Mouse (Mus musculus) right cerebral cortex, postnatal 4 days (tissue): ENCODE data around the gene Majin.

Experiments
- DNase-seq: peaks from one replicate; pipeline ENCODE4 v3.0.0-alpha.2; 2022

Majin gene

DNA sequence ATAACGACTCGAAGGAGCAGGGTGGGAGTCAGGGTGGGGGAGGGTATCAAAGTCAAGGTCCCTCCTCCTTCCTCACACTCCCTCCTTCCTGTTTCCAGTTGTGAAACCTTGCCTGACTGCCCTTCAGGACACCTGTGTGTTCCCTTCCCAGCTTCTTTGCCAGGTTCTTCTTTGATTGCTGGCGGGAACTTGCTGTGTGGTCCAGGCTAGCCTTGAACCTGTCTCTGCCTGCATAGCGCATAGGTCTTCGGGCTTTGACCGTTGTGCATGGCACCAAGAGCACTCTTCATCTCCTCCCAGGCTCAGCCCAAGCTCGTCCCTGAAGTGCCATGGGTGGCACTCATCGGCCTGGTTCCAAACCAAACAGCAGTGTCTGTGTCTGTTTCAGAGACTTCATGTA lies 80.8 kb downstream of the Majin start:
- no peak for DNase-seq

GRCm38 (mm10) chr19:6265727-6266182 lies 81.6 kb downstream of the Majin start:
- DNase-seq, result no peak

- DNase-seq, result no peak
These were observed 83.3 kb downstream of the Majin start for GRCm38 (mm10) chr19:6267306-6268169.

DNA sequence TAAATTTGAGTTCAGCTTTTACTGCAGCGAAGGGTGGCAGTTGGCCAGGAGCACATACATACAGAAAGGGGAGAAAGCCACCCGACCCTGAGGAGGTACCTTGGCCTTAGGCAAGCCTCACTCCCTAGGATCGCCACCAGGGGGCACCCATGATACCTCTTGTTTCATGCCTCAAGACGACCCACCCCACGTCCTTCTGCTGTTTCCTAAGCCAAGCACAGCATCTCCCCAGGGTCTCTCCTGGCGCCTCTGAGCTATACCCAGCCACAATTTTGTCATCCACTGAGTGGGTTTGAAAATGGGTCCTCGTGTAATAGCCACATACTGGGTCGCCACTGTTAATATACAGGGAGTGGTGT lies 84.0 kb downstream of the Majin start:
- peak; percentile 87 for DNase-seq

DNA sequence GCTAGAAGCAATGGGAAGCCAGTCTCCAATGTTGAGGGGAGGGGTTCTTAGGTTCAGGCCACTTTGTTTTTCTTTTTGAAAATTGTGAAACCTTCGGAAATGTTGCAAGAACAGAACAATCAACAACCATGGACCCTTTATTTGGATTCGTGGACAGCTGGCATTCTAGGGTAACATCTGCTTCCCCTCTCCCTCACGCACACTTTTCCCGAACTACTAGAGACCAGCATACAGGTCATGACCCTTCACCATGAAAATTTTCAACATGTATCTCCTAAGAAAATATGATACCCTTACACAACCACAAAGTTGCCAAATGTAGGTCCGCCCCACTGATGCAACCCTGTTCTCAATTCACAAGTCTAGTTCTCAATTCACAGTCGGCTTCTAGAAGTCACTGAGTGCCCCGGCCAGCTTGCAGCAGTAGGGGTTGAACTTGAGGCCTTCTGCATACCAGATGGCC lies 84.5 kb downstream of the Majin start:
- no peak for DNase-seq

GRCm38 (mm10) chr19:6269798-6270475 lies 85.7 kb downstream of the Majin start:
- no peak for DNase-seq

- DNase-seq, result no peak
These were observed 86.5 kb downstream of the Majin start for GRCm38 (mm10) chr19:6270661-6271060.

DNA sequence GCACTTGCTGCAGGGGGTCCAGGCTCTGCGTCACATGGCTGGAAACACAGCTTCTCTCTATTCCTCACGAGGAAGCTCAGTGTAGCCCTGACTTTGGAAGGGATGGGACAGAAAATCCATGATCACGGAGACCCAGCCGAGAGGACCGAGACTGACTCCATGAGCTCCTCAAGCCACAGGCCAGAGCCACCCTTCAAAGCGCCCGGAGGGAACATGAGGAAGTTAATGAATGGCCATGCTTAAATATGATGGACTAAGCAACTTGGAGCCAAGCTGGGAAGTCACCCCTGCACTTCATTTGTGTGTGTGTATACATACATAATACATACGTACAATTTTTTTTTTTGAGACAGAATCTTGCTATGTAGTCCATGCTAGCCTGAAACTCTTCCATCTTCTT lies 87.0 kb downstream of the Majin start:
- no peak for DNase-seq

DNA sequence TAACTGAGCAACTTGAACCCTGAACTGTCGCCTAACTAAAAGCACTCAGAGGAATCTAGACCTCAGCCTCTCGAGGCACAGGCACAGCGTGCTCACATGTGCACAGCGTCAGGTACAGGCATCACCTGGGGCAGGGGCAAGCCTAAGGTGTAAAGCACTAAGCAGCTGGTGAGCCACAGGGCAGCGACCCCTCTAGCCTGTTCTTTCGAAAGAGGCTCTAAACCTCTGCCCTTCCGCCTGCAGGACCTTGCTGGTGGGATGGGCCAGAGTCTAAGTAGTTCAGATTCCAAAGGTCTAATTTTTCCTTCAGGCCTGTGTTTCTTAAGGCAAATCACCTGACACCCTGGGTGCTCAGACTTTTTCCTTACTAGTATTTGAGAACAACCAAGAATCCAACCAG lies 87.9 kb downstream of the Majin start:
- DNase-seq, result no peak

DNA sequence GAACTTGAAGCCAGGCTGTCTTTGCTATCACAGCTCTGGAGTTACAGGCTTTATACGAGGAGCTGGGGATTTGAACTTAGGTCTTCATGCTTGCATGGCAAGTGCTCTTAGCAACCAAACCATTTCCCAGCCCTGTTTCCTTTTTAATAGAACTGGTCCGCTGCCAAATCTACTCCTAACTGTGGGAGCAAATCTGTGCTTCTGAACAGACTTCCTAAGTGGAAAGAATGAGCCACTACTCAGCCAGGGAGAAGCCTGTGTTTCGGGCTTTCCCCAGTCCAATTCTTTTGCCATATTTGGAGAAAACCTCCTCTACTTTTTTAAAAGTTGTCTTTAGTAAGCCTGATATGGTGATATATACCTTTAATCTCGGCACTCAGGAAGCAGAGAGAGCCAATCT lies 88.5 kb downstream of the Majin start:
- DNase-seq, result no peak

GRCm38 (mm10) chr19:6273592-6273991 lies 89.4 kb downstream of the Majin start:
- no peak for DNase-seq
